Mouse (Mus musculus): ENCODE results near the gene Sh3bp5. TPM values are rescaled to one million over a fixed set of nuclear protein-coding genes. Genes with fewer than 3 reads are reported as not detected.

The Sh3bp5 gene
- total RNA-seq, 1 experiment from 2014 or later: 4.0 TPM

DNA sequence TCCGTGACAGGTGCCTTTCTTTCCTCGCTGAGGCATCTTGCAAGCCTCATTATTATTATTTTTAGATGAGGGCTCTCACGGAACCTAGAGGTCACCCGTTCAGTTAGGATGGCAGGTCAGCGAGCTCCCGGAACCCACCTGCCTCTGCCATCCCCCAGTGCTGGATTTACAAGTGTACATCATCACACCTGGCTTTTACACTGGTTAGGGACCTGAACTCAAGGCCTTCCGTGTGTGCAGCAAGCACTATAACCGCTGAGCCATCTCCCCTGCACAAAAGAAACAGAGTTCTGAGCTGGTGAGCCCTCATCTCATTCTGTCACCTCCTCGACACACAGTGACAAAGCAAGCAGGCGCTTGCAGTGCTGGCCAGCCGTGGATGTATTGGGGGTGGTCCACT, 114.7 kb downstream of the Sh3bp5 start:
- no peak for ATAC-seq (replicated peaks; ENCODE audit: low read depth, poor library complexity, severe bottlenecking)

- no peak for ATAC-seq (replicated peaks; ENCODE audit: low read depth, poor library complexity, severe bottlenecking)
These were observed 116.3 kb downstream of the Sh3bp5 start for GRCm38 (mm10) chr14:31319546-31319945.

DNA sequence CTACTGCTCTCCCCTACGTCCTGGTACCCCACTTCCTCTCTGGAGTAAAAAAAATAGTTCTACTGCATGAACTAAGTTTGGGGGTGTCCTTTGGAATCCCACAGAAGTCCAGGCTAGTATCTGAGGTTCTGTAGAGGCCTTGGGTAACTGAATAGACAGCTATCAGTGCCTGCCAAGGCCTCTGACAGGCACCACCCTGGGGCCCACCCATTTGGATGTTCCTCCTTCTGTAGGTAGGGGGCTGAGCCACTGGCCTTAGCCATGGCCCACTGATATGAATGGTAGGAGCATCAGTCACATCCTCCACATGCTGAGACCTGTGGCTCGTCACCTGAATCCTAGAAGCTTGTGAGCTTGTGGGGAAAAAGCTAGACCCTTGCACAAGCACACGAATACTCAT, 118.1 kb downstream of the Sh3bp5 start:
- no peak for ATAC-seq (replicated peaks; ENCODE audit: low read depth, poor library complexity, severe bottlenecking)

DNA sequence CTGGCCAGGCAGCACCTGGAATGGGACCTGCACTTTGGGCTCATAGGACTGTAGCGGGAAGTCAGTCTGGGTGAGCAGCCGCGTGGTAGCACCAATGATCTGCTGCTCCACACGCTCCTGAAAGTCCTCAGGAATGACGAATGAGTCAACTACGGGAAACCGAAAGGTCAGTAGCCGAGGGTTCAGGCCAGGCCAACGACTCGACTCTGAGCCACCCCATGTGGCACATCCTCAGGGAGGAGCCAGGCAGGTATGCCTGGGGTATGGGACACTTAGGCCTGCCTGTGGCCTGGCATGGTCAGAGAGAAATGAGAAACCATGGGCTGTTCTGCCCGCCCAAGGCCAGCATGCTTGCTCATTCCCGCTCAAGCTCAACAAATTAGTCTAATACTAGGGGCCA, 119.3 kb downstream of the Sh3bp5 start:
- no peak for ATAC-seq (replicated peaks; ENCODE audit: low read depth, poor library complexity, severe bottlenecking)

DNA sequence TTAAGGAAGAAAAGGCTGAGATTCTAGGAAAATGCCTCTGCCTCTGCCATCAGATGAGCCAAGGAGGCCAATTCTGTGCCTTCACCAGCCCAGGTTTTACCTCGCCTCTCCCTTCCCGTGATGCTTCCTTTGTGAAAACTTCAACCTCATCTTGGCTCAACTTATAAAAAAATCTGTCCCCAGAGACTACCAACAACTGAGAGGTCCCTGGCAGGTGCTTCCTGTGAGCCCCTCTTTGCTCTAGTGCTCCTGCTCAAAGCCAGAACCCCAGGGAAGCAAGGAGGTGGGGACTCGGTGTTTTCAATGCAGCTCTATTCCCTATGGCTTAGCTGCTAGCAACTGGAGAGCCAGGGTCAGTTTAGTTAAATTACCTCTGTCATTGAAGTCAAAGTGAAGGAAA, 122.7 kb downstream of the Sh3bp5 start:
- ATAC-seq (replicated peaks; ENCODE audit: low read depth, poor library complexity, severe bottlenecking): no peak

Other genes starting within 250 kb of the Sh3bp5 start
- not detected in 2 replicates for gene Tnnc1, start 227.8 kb downstream of the Sh3bp5 start, total RNA-seq (2017)
- gene Nisch, start 219.1 kb downstream of the Sh3bp5 start, total RNA-seq (2017): 82.3 and 114 TPM in 2 replicates
- gene Sema3g, start 218.2 kb downstream of the Sh3bp5 start, total RNA-seq (2017): not detected in 2 replicates
- 15.6 and 16.7 TPM in 2 replicates for gene Phf7, start 184.8 kb downstream of the Sh3bp5 start, total RNA-seq (2017)
- 39.8 and 64.6 TPM in 2 replicates for gene Bap1, start 184.6 kb downstream of the Sh3bp5 start, total RNA-seq (2017)
- 0.10 and 0.23 TPM in 2 replicates for gene Dnah1, start 112.2 kb downstream of the Sh3bp5 start, total RNA-seq (2017)
- 53.2 and 59.4 TPM in 2 replicates for gene Capn7, start 99.4 kb downstream of the Sh3bp5 start, total RNA-seq (2017)
- 19.3 and 23.2 TPM in 2 replicates for gene Eaf1, start 58.3 kb upstream of the Sh3bp5 start, total RNA-seq (2017)
- 66.3 and 72.4 TPM in 2 replicates for gene Mettl6, start 59.0 kb upstream of the Sh3bp5 start, total RNA-seq (2017)
- not detected in 2 replicates for gene Colq, start 155.3 kb upstream of the Sh3bp5 start, total RNA-seq (2017)
- gene Gm49387, start 204.8 kb upstream of the Sh3bp5 start, total RNA-seq (2017): not detected in 2 replicates
- 12.2 and 13.1 TPM in 2 replicates for gene Btd, start 204.9 kb upstream of the Sh3bp5 start, total RNA-seq (2017)
- 25.5 and 27.5 TPM in 2 replicates for gene Hacl1, start 205.2 kb upstream of the Sh3bp5 start, total RNA-seq (2017)

Data from common myeloid progenitor, adult 5-6 weeks (primary cell).